Mouse (Mus musculus): Measurements from ENCODE around the gene Hspb11.

DNA sequence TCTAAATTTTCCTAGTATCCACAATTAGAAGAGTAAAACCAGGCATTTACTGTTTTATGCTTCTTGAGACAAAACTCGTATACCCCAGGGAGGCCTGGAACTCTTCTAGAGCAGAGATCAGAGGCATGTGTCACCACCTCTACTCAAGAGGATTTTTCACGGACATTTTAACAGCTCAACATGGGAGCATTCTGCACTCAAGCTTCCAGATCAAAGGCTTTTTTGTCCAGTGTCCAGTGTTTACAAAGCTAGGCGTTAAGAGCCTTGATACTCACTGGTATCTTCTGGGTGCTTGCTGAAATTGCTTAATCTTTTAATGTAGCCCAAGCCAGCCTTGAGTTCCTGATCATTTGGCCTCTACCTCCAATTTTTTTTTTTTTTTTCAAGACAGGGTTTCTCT is 21.2 kb upstream of the Hspb11 start:
- TF ChIP-seq CTCF (IDR thresholded peaks at IDR 0.05; ENCODE audit: borderline replicate concordance, control insufficient read depth, extremely low read depth, insufficient read depth, low read length, poor library complexity) (no peak), POLR2A (IDR thresholded peaks at IDR 0.05; ENCODE audit: control insufficient read depth, extremely low read depth, insufficient read depth, low read length, poor library complexity) (no peak)
